In the genomic region with DNA sequence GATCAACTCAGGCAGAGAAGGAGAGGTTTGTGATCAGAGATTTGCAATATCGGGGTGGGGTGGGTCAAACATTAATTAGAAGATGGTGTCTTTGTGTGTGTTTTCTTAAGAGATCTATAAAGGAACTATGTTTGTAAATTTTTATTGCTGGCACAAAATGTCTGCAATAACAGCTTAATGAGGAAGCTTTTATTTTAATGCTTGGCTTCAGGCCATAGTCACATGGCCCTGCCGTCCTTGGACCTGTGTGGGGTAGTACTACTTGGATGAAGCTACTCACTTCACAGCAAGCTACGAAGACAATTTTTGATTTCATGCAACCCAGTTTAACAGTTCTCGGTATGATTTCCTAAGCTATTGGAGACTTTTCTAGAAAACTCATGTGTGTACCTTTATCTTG, we compare ENCODE assay signal across 23 mouse cellular contexts.
"Had no signal": no experiment of that assay in that cellular context is flagged by ENCODE, and none has a peak within 500 bp of the region (broad histone marks: within the 10 kb centered on the region; RNA-seq: fewer than 3 reads in every experiment).

No protein-coding gene starts in this region.

- H3K4me1 ChIP-seq: limb, embryonic 10.5 days; limb, embryonic 13.5 days; midbrain, embryonic 13.5 days; neural tube, embryonic 13.5 days; stomach, embryonic 15.5 days had no signal

- H3K27me3 ChIP-seq: midbrain, embryonic 13.5 days; neural tube, embryonic 13.5 days; stomach, embryonic 15.5 days had no signal

- H3K27ac ChIP-seq: layer of hippocampus, adult 2 months; limb, embryonic 10.5 days; limb, embryonic 13.5 days; liver, embryonic 14.5 days; macrophage; midbrain, embryonic 10.5 days; midbrain, embryonic 13.5 days; neural tube, embryonic 13.5 days; stomach, embryonic 15.5 days had no signal

- H3K9ac ChIP-seq: limb, embryonic 13.5 days; liver, embryonic 14.5 days; liver, postnatal 0 days; lung, embryonic 14.5 days; midbrain, embryonic 13.5 days; neural tube, embryonic 13.5 days; stomach, embryonic 15.5 days had no signal

- H3K36me3 ChIP-seq: limb, embryonic 10.5 days; limb, embryonic 13.5 days; midbrain, embryonic 10.5 days; midbrain, embryonic 13.5 days; neural tube, embryonic 13.5 days; stomach, embryonic 15.5 days had no signal

- H3K9me3 ChIP-seq: limb, embryonic 10.5 days; limb, embryonic 13.5 days; midbrain, embryonic 10.5 days; midbrain, embryonic 13.5 days; neural tube, embryonic 13.5 days; stomach, embryonic 15.5 days had no signal

- H3K4me3 ChIP-seq: layer of hippocampus, adult 2 months; limb, embryonic 10.5 days; limb, embryonic 13.5 days; midbrain, embryonic 13.5 days; myocyte; neural tube, embryonic 13.5 days; stomach, embryonic 15.5 days had no signal

- DNase-seq: kidney, postnatal 14 days; kidney, postnatal 4 days; layer of hippocampus, adult 9-11 months; liver; liver, postnatal 0 days; lung, embryonic 14.5 days; right cerebral cortex, postnatal 25 days; spleen, adult 18-20 months; thymus, adult 2 months; thymus, postnatal 14 days; thymus, postnatal 4 days had no signal

- ATAC-seq: liver, postnatal 0 days; lung, postnatal 0 days; midbrain, embryonic 13.5 days; midbrain, embryonic 16.5 days had no signal
